Mouse (Mus musculus) hindbrain, postnatal 0 days (tissue): ENCODE measurements around the gene P2rx3. TPM values are rescaled to one million over a fixed set of nuclear protein-coding genes. Genes with fewer than 3 reads are reported as not detected.

Source experiments
- ATAC-seq: fragments of 200-750 bp; cut with Nextera tagmentation; 2 replicates; pipeline ENCODE4 v1.8.0; 2017; ENCODE audit warnings: mild to moderate bottlenecking, moderate TSS enrichment, moderate library complexity
- DNase-seq: peaks from one replicate; pipeline ENCODE4 v3.0.0-alpha.2; 2015; ENCODE audit warnings: low spot score
- H3K27ac ChIP-seq: fragments of 300-500 bp; sonication (generic); 2 replicates; pipeline ENCODE4 v1.5.1; 2014; ENCODE audit warnings: mild to moderate bottlenecking
- H3K27me3 ChIP-seq: fragments of 300-500 bp; sonication (generic); 2 replicates; pipeline ENCODE4 v1.6.1; 2014; ENCODE audit warnings: low read length, mixed read lengths; ENCODE audit not compliant: insufficient read depth
- H3K36me3 ChIP-seq: fragments of 300-500 bp; sonication (generic); 2 replicates; pipeline ENCODE4 v1.6.1; 2014; ENCODE audit warnings: low read length, mixed read lengths; ENCODE audit not compliant: insufficient read depth
- H3K4me1 ChIP-seq: fragments of 300-500 bp; sonication (generic); 2 replicates; pipeline ENCODE4 v1.6.1; 2014; ENCODE audit warnings: antibody characterized with exemption, low read length, mixed read lengths; ENCODE audit not compliant: insufficient read depth
- H3K4me2 ChIP-seq: fragments of 300-500 bp; sonication (generic); 2 replicates; pipeline ENCODE4 v1.6.1; 2014; ENCODE audit warnings: low read depth, mild to moderate bottlenecking, low read length, moderate library complexity, mixed read lengths
- H3K4me3 ChIP-seq: fragments of 300-500 bp; sonication (generic); 2 replicates; pipeline ENCODE4 v1.5.1; 2014; ENCODE audit warnings: low read length
- H3K9ac ChIP-seq: fragments of 300-500 bp; sonication (generic); replicated peaks from 2 replicates; pipeline ENCODE4 v1.6.1; 2014; ENCODE audit warnings: mild to moderate bottlenecking, low read length, moderate library complexity, mixed read lengths
- H3K9me3 ChIP-seq: fragments of 300-500 bp; sonication (generic); 2 replicates; pipeline ENCODE4 v1.6.1; 2016; ENCODE audit warnings: low read length, mixed read lengths
- CTCF ChIP-seq: IDR thresholded peaks from 2 replicates; pipeline ENCODE4 v1.5.1; 2016; ENCODE audit warnings: antibody characterized with exemption, control low read depth, low read depth
- WGBS: fragments of 180-500 bp; shearing (Covaris S2); extraction: QIAGEN DNeasy Blood & Tissue Kit; methylation state at CpG from one replicate; pipeline ENCODE4 v1.1.7; 2014; 5-methylcytosine and 5-hydroxymethylcytosine counted together
- polyA plus RNA-seq: library from polyadenylated mRNA; unstranded; fragments of >200 nt; fragmentation: Nextera tagmentation; extraction: Ambion mirVana; gene quantifications from 2 replicates; pipeline ENCODE4 v1.2.1, GENCODE M21; 2015
- total RNA-seq: library from RNA; depleted of rRNA; stranded (reverse); fragments of >200 nt; gene quantifications from 2 replicates; pipeline ENCODE4 v1.2.3, GENCODE M21; 2014

Gene P2rx3
- total and polyA plus RNA-seq, 2 experiments from 2014 or later: 1.7 to 2.6 TPM

DNA sequence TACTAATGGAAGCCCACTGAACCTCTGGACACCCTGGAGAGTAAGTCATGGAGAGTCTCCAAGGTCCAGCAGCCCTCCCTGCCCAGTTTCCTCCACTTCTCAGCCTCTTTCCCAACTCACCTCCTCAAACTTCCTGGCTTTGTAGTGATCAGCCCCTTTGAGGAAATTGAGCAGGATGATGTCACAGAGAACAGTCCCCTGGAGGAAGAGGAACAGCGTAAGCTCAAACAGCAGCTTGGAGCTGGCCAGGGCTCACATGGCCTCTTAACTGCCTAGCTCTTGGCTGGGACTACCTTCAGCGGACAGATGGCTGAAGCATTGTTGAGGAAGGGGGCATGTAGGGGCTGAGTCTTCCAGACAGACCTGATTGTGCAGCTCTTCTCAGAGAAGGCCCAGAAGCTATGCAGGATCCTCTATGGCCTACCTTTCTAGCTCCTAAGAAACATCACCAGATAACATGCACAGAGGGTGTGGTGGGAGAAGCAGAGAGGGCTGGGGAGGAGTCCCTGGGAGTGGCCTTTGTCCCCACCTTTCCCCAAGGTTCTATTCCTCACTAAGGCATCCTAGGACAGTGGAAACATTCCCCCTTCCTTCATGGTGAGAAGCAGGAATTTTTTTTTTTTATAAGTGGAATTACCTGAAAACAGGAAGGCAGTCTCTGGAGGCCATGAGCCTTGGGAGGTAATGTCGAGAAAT, 37.6 kb downstream of the P2rx3 start:
- 82% methylated on average over 3 of the region's 3 CpGs for WGBS

DNA sequence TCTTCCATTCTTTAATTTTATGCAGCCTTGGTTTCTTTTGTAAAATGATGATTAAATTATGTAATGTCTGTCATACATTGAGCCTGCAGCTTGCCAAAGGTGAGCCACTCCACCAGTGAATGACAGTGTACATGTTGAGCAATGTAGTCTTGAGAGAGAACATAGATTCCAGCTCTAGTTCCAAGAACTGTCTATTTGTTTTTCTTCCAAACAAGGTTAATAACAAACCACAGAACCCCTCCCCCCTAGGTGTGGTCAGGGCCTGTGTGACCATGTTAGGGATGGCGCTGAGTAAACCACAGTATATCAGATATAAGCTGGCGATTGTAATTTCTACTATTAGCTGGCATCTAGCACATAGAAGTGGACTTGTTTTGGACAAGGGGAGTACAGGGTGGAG, 40.9 kb downstream of the P2rx3 start:
- no peak overlapping the region for H3K4me3 ChIP-seq
- H3K4me2 ChIP-seq: no peak overlapping the region
- no peak overlapping the region for H3K27ac ChIP-seq
- ATAC-seq (no peak), DNase-seq (no peak)
- 96% methylated on average over 2 of the region's 2 CpGs for WGBS
- H3K36me3 ChIP-seq: no peaks in the 10 kb centered on the region
- TF ChIP-seq CTCF: no peak
- no peaks in the 10 kb centered on the region for H3K27me3 ChIP-seq
- no peaks in the 10 kb centered on the region for H3K9me3 ChIP-seq
- no peak overlapping the region for H3K9ac ChIP-seq
- H3K4me1 ChIP-seq: no peaks in the 10 kb centered on the region

More for the DNA sequence above, 37.6 kb downstream of the P2rx3 start:
- no peak for DNase-seq
- no peak overlapping the region for H3K9ac ChIP-seq
- no peak overlapping the region for H3K4me2 ChIP-seq
- no peak for TF ChIP-seq CTCF
- no peaks in the 10 kb centered on the region for H3K9me3 ChIP-seq
- no peak for ATAC-seq
- no peak overlapping the region for H3K27ac ChIP-seq
- H3K27me3 ChIP-seq: no peaks in the 10 kb centered on the region
- H3K4me3 ChIP-seq: no peak overlapping the region
- no peaks in the 10 kb centered on the region for H3K36me3 ChIP-seq
- no peaks in the 10 kb centered on the region for H3K4me1 ChIP-seq

DNA sequence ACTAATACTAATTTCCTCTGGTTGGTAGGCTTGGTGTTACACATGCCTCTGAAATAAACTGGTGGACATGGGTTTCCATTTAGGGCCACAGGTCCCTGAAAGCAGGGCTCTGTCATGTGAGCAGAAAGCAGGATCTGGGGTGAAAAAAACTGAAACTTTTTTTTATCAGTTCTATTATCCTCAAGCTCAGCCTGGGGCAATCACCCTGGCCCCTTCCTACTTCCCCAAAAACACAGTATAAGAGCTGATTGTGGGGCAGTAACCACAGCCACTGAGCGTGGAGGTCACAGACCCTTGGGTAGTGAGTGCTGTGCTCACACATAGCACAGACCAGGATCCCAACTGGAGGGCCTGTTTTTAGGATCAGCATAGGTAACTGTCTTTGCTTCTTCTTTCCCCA, 49.3 kb downstream of the P2rx3 start, which contains the start of gene Prg3:
Gene Prg3, plus strand, starts transcription at position 286 of the 400 bp plus-strand sequence.
- H3K4me1 ChIP-seq: no peaks in the 10 kb centered on the region
- no peak for TF ChIP-seq CTCF
- H3K27me3 ChIP-seq: no peaks in the 10 kb centered on the region
- H3K4me2 ChIP-seq: no peak within 1 kb of the TSS
- no peak within 1 kb of the TSS for H3K4me3 ChIP-seq
- H3K9me3 ChIP-seq: no peaks in the 10 kb centered on the region
- no peak within 1 kb of the TSS for H3K27ac ChIP-seq
- no peaks in the 10 kb centered on the region for H3K36me3 ChIP-seq
- no peak within 1 kb of the TSS for H3K9ac ChIP-seq
- ATAC-seq (no peak), DNase-seq (no peak)
- 81% methylated on average over 1 of the region's 1 CpGs for WGBS

DNA sequence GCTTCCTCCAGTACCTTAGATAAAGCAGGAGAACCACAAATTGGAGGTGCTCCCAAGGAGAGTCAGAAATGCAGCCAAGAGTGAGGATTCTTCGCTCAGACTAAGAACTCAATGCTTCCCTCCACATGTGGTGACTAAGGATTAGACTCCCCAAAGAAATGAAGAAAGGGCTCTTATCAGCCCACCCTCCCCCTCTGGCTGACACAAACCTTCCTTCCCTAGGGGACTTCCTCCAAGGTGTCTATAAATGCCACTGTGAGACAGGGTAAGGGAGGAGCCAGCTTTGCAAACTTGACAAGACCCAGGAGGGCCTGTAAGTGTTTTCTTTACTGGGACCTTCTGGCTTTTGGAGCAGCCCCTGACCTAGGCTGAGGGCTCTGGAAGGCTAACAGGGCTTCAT, 57.1 kb downstream of the P2rx3 start, which contains the start of gene Prg2:
Gene Prg2, plus strand, starts transcription at position 274 of the 400 bp plus-strand sequence.
- Histone ChIP-seq H3K9me3 (no peaks in the 10 kb centered on the region), H3K4me2 (no peak within 1 kb of the TSS), H3K27me3 (no peaks in the 10 kb centered on the region), H3K27ac (no peak within 1 kb of the TSS), H3K36me3 (no peaks in the 10 kb centered on the region), H3K4me1 (no peaks in the 10 kb centered on the region), H3K9ac (no peak within 1 kb of the TSS), H3K4me3 (no peak within 1 kb of the TSS)
- no peak for TF ChIP-seq CTCF
- 54% methylated on average over 1 of the region's 1 CpGs for WGBS
- DNase-seq (no peak), ATAC-seq (no peak; the same call in 1 of the 2 replicates)

DNA sequence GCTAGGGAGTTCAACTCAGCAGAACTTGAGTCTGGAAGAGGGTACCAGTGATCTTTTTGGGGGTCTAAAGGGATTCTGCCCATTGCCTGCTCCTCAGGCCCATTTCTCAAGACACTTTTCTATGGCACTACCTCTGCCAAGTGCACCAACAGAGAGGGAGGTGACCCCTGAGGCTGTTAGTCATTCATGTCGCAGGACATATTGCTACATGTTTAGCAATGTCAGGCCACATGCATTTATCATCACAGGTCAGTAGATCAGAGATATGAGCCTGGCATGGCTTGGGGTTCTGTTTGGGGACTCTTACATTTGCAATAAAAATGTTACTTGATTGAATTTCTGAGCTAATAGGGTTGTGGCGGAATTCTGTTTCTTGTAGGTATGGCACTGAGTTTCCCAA, 61.7 kb downstream of the P2rx3 start:
- Histone ChIP-seq H3K27me3 (no peaks in the 10 kb centered on the region), H3K9me3 (no peaks in the 10 kb centered on the region), H3K36me3 (no peaks in the 10 kb centered on the region), H3K4me2 (no peak overlapping the region), H3K4me1 (no peaks in the 10 kb centered on the region), H3K27ac (no peak overlapping the region), H3K9ac (no peak overlapping the region), H3K4me3 (no peak overlapping the region)
- no peak for ATAC-seq
- WGBS: 90% methylated on average over 2 of the region's 2 CpGs
- no peak for TF ChIP-seq CTCF
- no peak for DNase-seq

DNA sequence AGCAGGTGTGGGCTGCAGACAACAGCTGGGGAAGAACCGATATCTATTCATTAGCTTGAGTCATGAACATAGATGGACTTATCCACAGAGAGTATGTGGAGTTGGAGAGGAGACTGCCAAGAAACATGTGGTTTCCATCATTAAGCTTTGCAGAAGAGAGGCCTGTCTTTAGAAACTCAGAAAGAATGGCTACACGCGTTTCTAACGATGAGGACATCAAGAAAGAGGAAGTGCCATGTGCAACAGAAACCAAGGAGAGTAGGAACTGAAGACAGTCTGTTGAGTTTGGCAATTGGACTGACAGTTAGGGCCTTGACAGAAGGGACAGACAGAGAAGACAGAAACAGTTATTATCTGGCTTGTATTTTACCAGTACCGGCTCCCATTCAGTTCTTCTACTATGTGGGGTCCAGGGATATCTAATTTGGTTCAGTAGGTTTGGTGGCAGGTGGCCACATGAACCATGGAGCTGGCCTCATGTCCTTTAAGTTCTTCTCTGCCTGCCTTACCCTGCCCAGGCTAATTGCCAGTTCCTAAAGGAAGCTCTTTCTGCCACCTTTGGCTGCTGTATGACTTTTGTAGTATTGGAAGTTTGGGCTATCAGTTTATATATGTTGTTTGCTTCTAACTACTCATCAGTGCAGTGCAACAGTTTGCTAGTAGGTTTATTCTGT, 69.8 kb downstream of the P2rx3 start:
- Histone ChIP-seq H3K4me3 (no peak overlapping the region), H3K27me3 (no peaks in the 10 kb centered on the region), H3K9ac (no peak overlapping the region), H3K9me3 (no peaks in the 10 kb centered on the region), H3K27ac (no peak overlapping the region), H3K4me1 (no peaks in the 10 kb centered on the region), H3K4me2 (no peak overlapping the region), H3K36me3 (no peaks in the 10 kb centered on the region)
- WGBS: 87% methylated on average over 5 of the region's 5 CpGs
- no peak for ATAC-seq
- DNase-seq: no peak
- no peak for TF ChIP-seq CTCF

DNA sequence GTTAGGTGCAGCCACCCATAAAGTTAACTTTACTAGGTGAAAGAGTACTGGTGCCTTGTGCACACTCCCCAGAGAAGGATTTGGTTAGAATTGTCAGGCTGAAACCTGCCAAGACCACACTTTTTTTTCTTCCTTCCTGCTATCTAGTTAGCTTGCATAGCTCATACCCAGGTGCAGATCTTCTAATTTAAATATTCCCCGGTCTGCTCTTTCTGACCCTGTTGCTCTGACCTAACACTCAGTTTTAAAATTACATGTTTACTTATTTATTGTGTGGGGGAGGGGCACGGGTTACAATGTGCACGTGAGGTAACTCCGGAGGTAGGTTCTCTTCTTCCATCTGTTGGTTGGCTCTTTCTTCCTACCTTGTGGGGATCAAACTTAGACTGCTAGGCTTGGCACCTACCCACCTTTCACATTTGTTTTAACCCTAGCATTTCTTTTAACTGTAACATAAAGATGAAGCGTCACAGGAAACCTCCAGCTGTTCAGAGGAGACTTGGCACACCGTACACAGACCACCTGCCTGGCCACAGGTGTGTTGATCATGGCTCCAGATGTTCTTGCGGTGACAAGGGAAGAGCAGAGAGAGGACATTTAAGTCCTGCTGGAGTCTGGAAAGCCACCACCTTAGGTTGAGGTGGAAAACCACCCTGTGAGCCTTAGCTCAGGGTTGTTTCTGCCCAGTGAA, 73.0 kb downstream of the P2rx3 start:
- Histone ChIP-seq H3K36me3 (no peaks in the 10 kb centered on the region), H3K27me3 (no peaks in the 10 kb centered on the region), H3K4me2 (no peak overlapping the region), H3K27ac (no peak overlapping the region), H3K9ac (no peak overlapping the region), H3K9me3 (no peaks in the 10 kb centered on the region), H3K4me3 (no peak overlapping the region), H3K4me1 (no peaks in the 10 kb centered on the region)
- TF ChIP-seq CTCF: no peak
- WGBS: 91% methylated on average over 7 of the region's 7 CpGs
- DNase-seq: no peak
- no peak for ATAC-seq
